Mouse (Mus musculus): Measurements from ENCODE around the gene Cdr2. TPM values are rescaled to one million over a fixed set of nuclear protein-coding genes. Genes with fewer than 3 reads are reported as not detected.

Gene Cdr2
- total and polyA plus RNA-seq, 3 experiments: 15.8 to 17.4 TPM; not detected in 1

DNA sequence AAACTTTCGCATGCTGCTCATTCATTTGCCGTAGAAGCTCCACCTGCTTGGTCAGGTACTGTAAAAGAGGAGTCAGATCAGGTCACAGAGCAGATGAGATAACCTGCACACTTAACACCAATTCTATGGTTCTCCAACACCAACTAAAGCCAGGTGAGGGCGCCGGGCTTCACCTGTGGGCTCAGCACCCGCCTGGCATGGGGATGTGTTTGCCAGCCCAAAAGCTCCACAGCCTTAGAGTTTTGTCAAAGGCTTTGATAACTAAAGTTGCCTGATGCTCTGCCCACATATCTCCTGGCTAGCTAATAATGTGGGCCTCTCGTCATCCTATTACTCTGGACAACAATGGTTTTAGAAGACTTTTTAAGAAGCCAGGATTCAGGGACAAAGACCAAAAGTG is 21.5 kb downstream of the Cdr2 start:
- no peak for DNase-seq (ENCODE audit: low read depth, low spot score)
- Histone ChIP-seq H3K36me3 (ENCODE audit: control insufficient read depth in 1 of 2, insufficient read depth in 2 of 2, low read length in 2 of 2) (peaks cover 0 to 5% of the 10 kb centered on the region in 2 experiments; a peak in 2 of 4 replicates), H3K27me3 (ENCODE audit: control insufficient read depth in 1 of 2, insufficient read depth in 2 of 2, low read length in 2 of 2) (no peaks in the 10 kb centered on the region), H3K9me3 (replicated peaks; ENCODE audit: insufficient read depth, low read length) (no peaks in the 10 kb centered on the region), H3K9ac (ENCODE audit: control insufficient read depth, low read depth, low read length, poor library complexity, severe bottlenecking) (no peak overlapping the region), H3K4me3 (ENCODE audit: control insufficient read depth in 1 of 2, insufficient read depth in 1 of 2, low read depth in 2 of 2, low read length in 2 of 2) (no peak overlapping the region), H3K4me1 (ENCODE audit: control insufficient read depth in 1 of 2, insufficient read depth in 2 of 2, low read length in 2 of 2) (no peaks in the 10 kb centered on the region), H3K27ac (ENCODE audit: control insufficient read depth, low read depth, low read length) (no peak overlapping the region), H3K79me2 (ENCODE audit: control insufficient read depth, insufficient read depth, low read length, poor library complexity) (no peaks in the 10 kb centered on the region)
- TF ChIP-seq CHD1 (IDR thresholded peaks at IDR 0.05; ENCODE audit: low read depth, low read length) (no peak), MEF2A (IDR thresholded peaks at IDR 0.05; ENCODE audit: extremely low read depth, insufficient replicate concordance, low read depth, low read length, poor library complexity, severe bottlenecking) (no peak), ZMIZ1 (IDR thresholded peaks at IDR 0.05; ENCODE audit: low read depth, low read length) (no peak), POLR2A (IDR thresholded peaks at IDR 0.05; ENCODE audit: control insufficient read depth in 1 of 2, insufficient read depth in 1 of 2, low read depth in 1 of 2, low read length in 2 of 2, poor library complexity in 1 of 2) (no peak), KAT2A (conservative IDR thresholded peaks at IDR 0.05; ENCODE audit: low read depth, low read length) (no peak), JUND (IDR thresholded peaks at IDR 0.05; ENCODE audit: low read depth, low read length) (no peak), ZNF384 (IDR thresholded peaks at IDR 0.05; ENCODE audit: low read depth, low read length) (no peak), ZC3H11A (IDR thresholded peaks at IDR 0.05; ENCODE audit: low read depth, low read length) (no peak; the same call in 1 of the 2 replicates), CTCF (IDR thresholded peaks at IDR 0.05 in 2 of 3, conservative IDR thresholded peaks at IDR 0.05 in 1 of 3; ENCODE audit: control insufficient read depth in 1 of 3, insufficient read depth in 1 of 3, low read depth in 2 of 3, low read length in 3 of 3, poor library complexity in 1 of 3, severe bottlenecking in 1 of 3) (peak in 2 of 3 experiments; percentile 19 to 22; a peak in 2 of 6 replicates), MYC (IDR thresholded peaks at IDR 0.05; ENCODE audit: low read depth, low read length) (no peak), ELF1 (IDR thresholded peaks at IDR 0.05; ENCODE audit: low read depth, low read length) (no peak), UBTF (IDR thresholded peaks at IDR 0.05; ENCODE audit: borderline replicate concordance, insufficient read depth, low read depth, low read length) (no peak), MAZ (IDR thresholded peaks at IDR 0.05; ENCODE audit: low read depth, low read length) (no peak), CHD2 (IDR thresholded peaks at IDR 0.05; ENCODE audit: low read length) (no peak), USF1 (IDR thresholded peaks at IDR 0.05; ENCODE audit: low read depth, low read length) (no peak), ZKSCAN1 (IDR thresholded peaks at IDR 0.05; ENCODE audit: low read depth, low read length) (no peak), MAX (IDR thresholded peaks at IDR 0.05; ENCODE audit: low read length) (no peak), RAD21 (IDR thresholded peaks at IDR 0.05; ENCODE audit: low read depth, low read length) (peak; percentile 23), SMC3 (IDR thresholded peaks at IDR 0.05; ENCODE audit: low read depth, low read length) (peak; percentile 43; the same call in 1 of the 2 replicates), E2F4 (IDR thresholded peaks at IDR 0.05; ENCODE audit: borderline replicate concordance, low read depth, low read length) (no peak), NRF1 (IDR thresholded peaks at IDR 0.05; ENCODE audit: insufficient read depth, low read depth, low read length, poor library complexity, severe bottlenecking) (no peak), EP300 (IDR thresholded peaks at IDR 0.05; ENCODE audit: low read depth in 1 of 2, low read length in 2 of 2) (no peak), SIN3A (IDR thresholded peaks at IDR 0.05; ENCODE audit: low read length) (no peak)
